Mouse (Mus musculus): ENCODE results near the gene Ddhd1.

Ddhd1 gene

GRCm38 (mm10) chr14:45644786-45645185 is 13.2 kb downstream of the Ddhd1 start:
- DNase-seq (ENCODE audit: low read depth, low spot score): peak; percentile 18

GRCm38 (mm10) chr14:45644202-45644601 is 13.7 kb downstream of the Ddhd1 start:
- DNase-seq (ENCODE audit: low read depth, low spot score): no peak

GRCm38 (mm10) chr14:45643461-45643860 is 14.5 kb downstream of the Ddhd1 start:
- no peak for DNase-seq (ENCODE audit: low read depth, low spot score)

- DNase-seq (ENCODE audit: low read depth, low spot score): no peak
Observed at GRCm38 (mm10) chr14:45642795-45643194, 15.1 kb downstream of the Ddhd1 start.

- DNase-seq (ENCODE audit: low read depth, low spot score): no peak
Observed at GRCm38 (mm10) chr14:45642217-45642616, 15.7 kb downstream of the Ddhd1 start.

GRCm38 (mm10) chr14:45638717-45639116 is 19.2 kb downstream of the Ddhd1 start:
- no peak for DNase-seq (ENCODE audit: low read depth, low spot score)

GRCm38 (mm10) chr14:45635496-45635895 is 22.4 kb downstream of the Ddhd1 start:
- DNase-seq (ENCODE audit: low read depth, low spot score): no peak

- DNase-seq (ENCODE audit: low read depth, low spot score): no peak
Observed at GRCm38 (mm10) chr14:45632756-45633537, 25.0 kb downstream of the Ddhd1 start.

- DNase-seq (ENCODE audit: low read depth, low spot score): no peak
Observed at GRCm38 (mm10) chr14:45630544-45630943, 27.4 kb downstream of the Ddhd1 start.

- DNase-seq (ENCODE audit: low read depth, low spot score): no peak
Observed at GRCm38 (mm10) chr14:45629938-45630337, 28.0 kb downstream of the Ddhd1 start.

GRCm38 (mm10) chr14:45618351-45618750 is 39.6 kb downstream of the Ddhd1 start:
- peak; percentile 2 for DNase-seq (ENCODE audit: low read depth, low spot score)

- DNase-seq (ENCODE audit: low read depth, low spot score): no peak
Observed at GRCm38 (mm10) chr14:45616526-45616925, 41.4 kb downstream of the Ddhd1 start.

- DNase-seq (ENCODE audit: low read depth, low spot score): no peak
Observed at GRCm38 (mm10) chr14:45615776-45616175, 42.2 kb downstream of the Ddhd1 start.

- no peak for DNase-seq (ENCODE audit: low read depth, low spot score)
Observed at GRCm38 (mm10) chr14:45614822-45615221, 43.1 kb downstream of the Ddhd1 start.

GRCm38 (mm10) chr14:45614406-45614805 is 43.5 kb downstream of the Ddhd1 start:
- no peak for DNase-seq (ENCODE audit: low read depth, low spot score)

GRCm38 (mm10) chr14:45611654-45612053 is 46.3 kb downstream of the Ddhd1 start:
- DNase-seq (ENCODE audit: low read depth, low spot score): no peak

- peak; percentile 44 for DNase-seq (ENCODE audit: low read depth, low spot score)
Observed at GRCm38 (mm10) chr14:45602002-45602401, 55.9 kb downstream of the Ddhd1 start.

- DNase-seq (ENCODE audit: low read depth, low spot score): no peak
Observed at GRCm38 (mm10) chr14:45600587-45600986, 57.4 kb downstream of the Ddhd1 start.

- DNase-seq (ENCODE audit: low read depth, low spot score): no peak
Observed at GRCm38 (mm10) chr14:45597855-45598254, 60.1 kb downstream of the Ddhd1 start.

- DNase-seq (ENCODE audit: low read depth, low spot score): no peak
Observed at GRCm38 (mm10) chr14:45593261-45593660, 64.7 kb downstream of the Ddhd1 start.

GRCm38 (mm10) chr14:45588403-45588802 is 69.5 kb downstream of the Ddhd1 start:
- peak; percentile 10 for DNase-seq (ENCODE audit: low read depth, low spot score)

- no peak for DNase-seq (ENCODE audit: low read depth, low spot score)
Observed at GRCm38 (mm10) chr14:45587536-45587935, 70.4 kb downstream of the Ddhd1 start.

GRCm38 (mm10) chr14:45583494-45584027 is 74.4 kb downstream of the Ddhd1 start:
- no peak for DNase-seq (ENCODE audit: low read depth, low spot score)

Data from mesoderm, embryonic 11.5 days (tissue).